Mouse (Mus musculus) cortical plate, adult 2 months (tissue): Measurements from ENCODE around the gene Kctd21.

Experiments
- CTCF ChIP-seq: fragments of 200-500 bp; IDR thresholded peaks from 2 replicates; pipeline ENCODE4 v1.5.1; 2011; ENCODE audit warnings: mild to moderate bottlenecking, control low read depth, low read length; ENCODE audit not compliant: insufficient read depth; ENCODE audit errors: extremely low read depth
- POLR2A ChIP-seq: fragments of 200-500 bp; IDR thresholded peaks from 2 replicates; pipeline ENCODE4 v1.6.1; 2011; ENCODE audit warnings: mild to moderate bottlenecking, low read length, control low read depth; ENCODE audit not compliant: insufficient read depth; ENCODE audit errors: extremely low read depth

DNA sequence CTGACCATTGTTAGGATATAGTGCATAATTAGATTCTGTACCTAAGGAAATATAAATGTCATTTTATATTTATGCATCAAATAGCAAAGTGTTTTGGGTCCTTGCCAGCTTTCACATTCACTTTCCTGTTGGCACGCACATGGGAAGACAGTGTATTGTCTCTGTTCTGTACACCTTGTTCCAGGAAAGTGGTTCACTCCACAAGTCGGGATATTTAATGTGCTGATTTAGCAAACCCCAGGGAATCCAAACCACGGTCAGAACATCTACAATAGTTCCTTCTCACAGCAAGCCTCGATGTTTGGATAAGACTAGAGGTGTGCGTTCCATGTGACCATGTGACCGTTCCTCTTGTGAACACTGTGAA is 59.9 kb downstream of the Kctd21 start:
- TF ChIP-seq POLR2A (no peak), CTCF (no peak)
